Mouse (Mus musculus): ENCODE data around the gene Krt2.

DNA sequence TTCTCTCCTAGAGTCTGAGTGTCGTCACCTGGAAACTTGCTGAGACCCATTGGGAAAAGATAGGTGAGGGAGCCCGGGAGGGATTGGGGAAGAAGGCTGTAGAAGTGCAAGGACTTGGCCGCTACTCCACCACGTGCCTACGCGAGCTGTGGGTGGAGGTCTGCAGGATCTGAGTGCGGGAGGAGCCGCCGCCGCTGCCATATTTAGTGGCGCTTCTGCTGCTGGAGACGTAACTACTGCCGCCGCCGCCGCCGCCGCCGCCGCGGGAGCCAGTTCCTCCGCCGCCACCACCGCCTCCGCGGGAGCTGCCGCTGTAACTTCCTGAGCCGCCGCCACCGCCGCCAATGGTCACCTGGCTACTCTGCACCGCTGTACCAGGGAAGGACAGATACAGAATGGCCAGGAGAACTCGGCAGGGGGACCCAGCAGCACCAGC lies 41.8 kb upstream of the Krt2 start:
- no peak for TF ChIP-seq POLR2A (IDR thresholded peaks at IDR 0.05; ENCODE audit: insufficient read depth, low read length)
- TF ChIP-seq CTCF (IDR thresholded peaks at IDR 0.05; ENCODE audit: low read depth, low read length) = no peak
- no peak for TF ChIP-seq EP300 (IDR thresholded peaks at IDR 0.05; ENCODE audit: insufficient read depth, low read depth, low read length)

All from ES-Bruce4 (cell line).